Mouse (Mus musculus) CD8-positive naive resting alpha-beta T cell, adult 2 months (primary cell): ENCODE measurements around the gene Cmah.

Source experiments
- DNase-seq, 2 experiments: peaks; one replicate each; pipeline ENCODE4 v3.0.0; 2022; ENCODE audit warnings: low read depth in 2 of 2, low spot score in 2 of 2

Gene Cmah

GRCm38 (mm10) chr13:24415506-24416206 lies 88.5 kb downstream of the Cmah start:
- DNase-seq: peak; percentile 86 to 87

- DNase-seq: peak; percentile 79 to 87
These were observed 89.2 kb downstream of the Cmah start for GRCm38 (mm10) chr13:24416409-24416808.

- no peak for DNase-seq
These were observed 90.8 kb downstream of the Cmah start for GRCm38 (mm10) chr13:24418024-24418423.

- no peak for DNase-seq
These were observed 91.6 kb downstream of the Cmah start for GRCm38 (mm10) chr13:24418814-24419213.

- peak; percentile 50 to 71 for DNase-seq
These were observed 92.5 kb downstream of the Cmah start for GRCm38 (mm10) chr13:24419560-24420250.

- no peak for DNase-seq
These were observed 94.8 kb downstream of the Cmah start for GRCm38 (mm10) chr13:24421987-24422386.

GRCm38 (mm10) chr13:24430215-24430614 lies 103.0 kb downstream of the Cmah start:
- no peak for DNase-seq

- DNase-seq: no peak
These were observed 104.4 kb downstream of the Cmah start for GRCm38 (mm10) chr13:24431593-24431992.

GRCm38 (mm10) chr13:24442272-24442671 lies 115.1 kb downstream of the Cmah start:
- no peak for DNase-seq

- DNase-seq: no peak
These were observed 116.7 kb downstream of the Cmah start for GRCm38 (mm10) chr13:24443763-24444347.

- no peak for DNase-seq
These were observed 117.5 kb downstream of the Cmah start for GRCm38 (mm10) chr13:24444709-24445108.

GRCm38 (mm10) chr13:24445166-24445565 lies 118.0 kb downstream of the Cmah start:
- DNase-seq: no peak

- DNase-seq: no peak
These were observed 118.9 kb downstream of the Cmah start for GRCm38 (mm10) chr13:24446081-24446480.

- DNase-seq: no peak
These were observed 119.8 kb downstream of the Cmah start for GRCm38 (mm10) chr13:24447043-24447442.

GRCm38 (mm10) chr13:24448578-24448977 lies 121.4 kb downstream of the Cmah start:
- no peak for DNase-seq

- no peak for DNase-seq
These were observed 124.3 kb downstream of the Cmah start for GRCm38 (mm10) chr13:24451455-24451854.

- DNase-seq: no peak
These were observed 126.5 kb downstream of the Cmah start for GRCm38 (mm10) chr13:24453737-24454136.

GRCm38 (mm10) chr13:24456385-24456784 lies 129.2 kb downstream of the Cmah start:
- no peak for DNase-seq

- no peak for DNase-seq
These were observed 133.3 kb downstream of the Cmah start for GRCm38 (mm10) chr13:24460517-24460916.

GRCm38 (mm10) chr13:24463767-24464166 lies 136.6 kb downstream of the Cmah start:
- no peak for DNase-seq

- DNase-seq: no peak
These were observed 138.8 kb downstream of the Cmah start for GRCm38 (mm10) chr13:24466027-24466426.

- no peak for DNase-seq
These were observed 140.6 kb downstream of the Cmah start for GRCm38 (mm10) chr13:24467806-24468205.
